Mouse (Mus musculus): Measurements from ENCODE around the gene Gm11939. TPM values are rescaled to one million over a fixed set of nuclear protein-coding genes. Genes with fewer than 3 reads are reported as not detected.

Gene Gm11939
- polyA plus RNA-seq, 1 experiment from 2014 or later, result not detected

DNA sequence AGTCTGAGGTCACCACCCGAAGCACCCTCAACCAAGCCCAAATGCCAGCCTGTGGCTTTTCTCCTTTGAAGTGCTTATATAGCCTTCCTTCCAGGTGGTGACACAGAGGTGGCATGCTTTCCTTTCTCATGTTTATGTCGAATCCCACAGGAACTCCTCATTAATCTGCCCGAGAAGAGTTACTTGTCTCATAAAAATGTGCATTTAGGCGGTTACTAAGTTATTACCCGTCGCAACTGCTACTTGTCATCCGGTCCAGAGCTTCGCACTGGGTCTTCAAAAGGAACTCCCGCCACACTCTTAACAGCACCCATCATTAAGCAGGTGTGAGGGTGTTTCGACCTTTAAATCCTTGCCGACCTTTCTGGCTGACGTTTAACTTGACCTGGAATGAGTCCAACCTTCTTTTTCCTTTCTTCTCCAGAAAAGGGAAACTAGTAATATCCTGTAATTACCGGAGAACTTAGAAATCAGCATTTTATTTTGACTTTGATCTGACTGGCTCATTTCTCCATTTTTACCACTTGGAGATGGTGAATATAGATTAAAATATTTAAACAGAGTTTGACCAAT is 37.9 kb downstream of the Gm11939 start, which contains the start of gene Krt39:
TSS of gene Krt39 (minus strand) at position 51 of the 573 bp plus-strand sequence.
- Histone ChIP-seq H3K27me3 (ENCODE audit: insufficient read depth, low read length) (no peaks in the 10 kb centered on the region), H3K4me3 (replicated peaks; ENCODE audit: low read depth, low read length) (no peak within 1 kb of the TSS), H3K9me3 (replicated peaks; ENCODE audit: low read length) (no peaks in the 10 kb centered on the region), H3K4me1 (replicated peaks; ENCODE audit: insufficient read depth, low read length) (no peaks in the 10 kb centered on the region), H3K27ac (no peak within 1 kb of the TSS), H3K36me3 (ENCODE audit: insufficient read depth, low read length) (no peaks in the 10 kb centered on the region), H3K4me2 (ENCODE audit: low read length) (no peak within 1 kb of the TSS), H3K9ac (ENCODE audit: low read depth, low read length) (no peak within 1 kb of the TSS)
- DNase-seq (ENCODE audit: low spot score) (peak; percentile 15), ATAC-seq (replicated peaks; ENCODE audit: low FRiP score, low read depth) (no peak)
- WGBS, result 9% methylated on average over 13 of the region's 13 CpGs
- TF ChIP-seq CTCF (IDR thresholded peaks at IDR 0.05; ENCODE audit: low read depth), result no peak

DNA sequence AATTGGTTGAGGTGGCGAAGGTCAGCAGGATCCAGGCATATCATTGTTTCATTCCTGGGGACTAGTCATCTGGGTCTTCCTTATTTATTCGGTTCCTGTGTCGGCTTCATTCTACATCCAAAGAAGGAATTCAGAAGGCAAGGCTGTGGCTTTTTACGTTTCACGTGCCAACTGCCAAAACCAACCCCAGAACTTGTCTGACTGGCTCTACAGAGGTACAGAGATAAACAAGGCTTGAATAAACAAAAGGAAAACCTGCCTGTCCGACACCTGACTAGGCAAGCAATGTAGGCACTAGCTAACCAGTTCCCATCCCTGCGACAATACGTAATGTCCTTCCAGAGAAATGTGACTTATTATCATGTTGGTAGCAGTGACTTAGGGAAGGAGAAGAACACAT is 45.2 kb downstream of the Gm11939 start:
- no peak for ATAC-seq (replicated peaks; ENCODE audit: low FRiP score, low read depth)
- Histone ChIP-seq H3K9me3 (replicated peaks; ENCODE audit: low read length) (no peaks in the 10 kb centered on the region), H3K4me3 (replicated peaks; ENCODE audit: low read depth, low read length) (no peak overlapping the region), H3K27me3 (ENCODE audit: insufficient read depth, low read length) (no peaks in the 10 kb centered on the region), H3K9ac (ENCODE audit: low read depth, low read length) (no peak overlapping the region), H3K4me1 (replicated peaks; ENCODE audit: insufficient read depth, low read length) (no peaks in the 10 kb centered on the region), H3K27ac (no peak overlapping the region), H3K4me2 (ENCODE audit: low read length) (no peak overlapping the region), H3K36me3 (ENCODE audit: insufficient read depth, low read length) (no peaks in the 10 kb centered on the region)
- DNase-seq (ENCODE audit: low spot score), result no peak
- 79% methylated on average over 8 of the region's 8 CpGs for WGBS
- TF ChIP-seq CTCF (IDR thresholded peaks at IDR 0.05; ENCODE audit: low read depth), result no peak

Other genes starting within 250 kb of the Gm11939 start
- gene Krt25, start 236.5 kb downstream of the Gm11939 start, polyA plus RNA-seq (2015; fragmentation: Nextera tagmentation; extraction: Ambion mirVana), result 0.08 and 0.09 TPM in 2 replicates
- not detected in 2 replicates for gene Krt26, start 221.5 kb downstream of the Gm11939 start, polyA plus RNA-seq (2015; fragmentation: Nextera tagmentation; extraction: Ambion mirVana)
- gene Krt27, start 208.4 kb downstream of the Gm11939 start, polyA plus RNA-seq (2015; fragmentation: Nextera tagmentation; extraction: Ambion mirVana), result not detected in 2 replicates
- gene Krt28, start 184.6 kb downstream of the Gm11939 start, polyA plus RNA-seq (2015; fragmentation: Nextera tagmentation; extraction: Ambion mirVana), result 0.32 TPM in 1 of 2 replicates, not detected in the other
- gene Krt10, start 170.1 kb downstream of the Gm11939 start, polyA plus RNA-seq (2015; fragmentation: Nextera tagmentation; extraction: Ambion mirVana), result 35.5 and 42.6 TPM in 2 replicates
- not detected in 2 replicates for gene Krt12, start 137.2 kb downstream of the Gm11939 start, polyA plus RNA-seq (2015; fragmentation: Nextera tagmentation; extraction: Ambion mirVana)
- 3.6 and 5.0 TPM in 2 replicates for gene Krt20, start 121.3 kb downstream of the Gm11939 start, polyA plus RNA-seq (2015; fragmentation: Nextera tagmentation; extraction: Ambion mirVana)
- gene Krt23, start 66.3 kb downstream of the Gm11939 start, polyA plus RNA-seq (2015; fragmentation: Nextera tagmentation; extraction: Ambion mirVana), result 30.6 and 31.8 TPM in 2 replicates
- gene Krt39, start 38.1 kb downstream of the Gm11939 start, polyA plus RNA-seq (2015; fragmentation: Nextera tagmentation; extraction: Ambion mirVana), result 0.45 and 0.46 TPM in 2 replicates
- not detected in 2 replicates for gene Krt40, start 16.3 kb downstream of the Gm11939 start, polyA plus RNA-seq (2015; fragmentation: Nextera tagmentation; extraction: Ambion mirVana)
- not detected in 2 replicates for gene Krtap3-3, start 8.6 kb downstream of the Gm11939 start, polyA plus RNA-seq (2015; fragmentation: Nextera tagmentation; extraction: Ambion mirVana)
- not detected in 2 replicates for gene Krtap3-2, start 2.6 kb downstream of the Gm11939 start, polyA plus RNA-seq (2015; fragmentation: Nextera tagmentation; extraction: Ambion mirVana)
- gene Krtap3-1, start 7.2 kb upstream of the Gm11939 start, polyA plus RNA-seq (2015; fragmentation: Nextera tagmentation; extraction: Ambion mirVana), result not detected in 2 replicates
- not detected in 2 replicates for gene Krtap1-5, start 21.6 kb upstream of the Gm11939 start, polyA plus RNA-seq (2015; fragmentation: Nextera tagmentation; extraction: Ambion mirVana)
- gene Krtap1-4, start 24.2 kb upstream of the Gm11939 start, polyA plus RNA-seq (2015; fragmentation: Nextera tagmentation; extraction: Ambion mirVana), result not detected in 2 replicates
- not detected in 2 replicates for gene Krtap1-3, start 31.9 kb upstream of the Gm11939 start, polyA plus RNA-seq (2015; fragmentation: Nextera tagmentation; extraction: Ambion mirVana)
- not detected in 2 replicates for gene Krtap9-3, start 38.6 kb upstream of the Gm11939 start, polyA plus RNA-seq (2015; fragmentation: Nextera tagmentation; extraction: Ambion mirVana)
- not detected in 2 replicates for gene Gm11938, start 43.8 kb upstream of the Gm11939 start, polyA plus RNA-seq (2015; fragmentation: Nextera tagmentation; extraction: Ambion mirVana)
- not detected in 2 replicates for gene Gm11937, start 50.7 kb upstream of the Gm11939 start, polyA plus RNA-seq (2015; fragmentation: Nextera tagmentation; extraction: Ambion mirVana)
- gene Krtap2-4, start 55.4 kb upstream of the Gm11939 start, polyA plus RNA-seq (2015; fragmentation: Nextera tagmentation; extraction: Ambion mirVana), result not detected in 2 replicates
- not detected in 2 replicates for gene Gm11562, start 61.0 kb upstream of the Gm11939 start, polyA plus RNA-seq (2015; fragmentation: Nextera tagmentation; extraction: Ambion mirVana)
- gene Krtap4-1, start 68.8 kb upstream of the Gm11939 start, polyA plus RNA-seq (2015; fragmentation: Nextera tagmentation; extraction: Ambion mirVana), result not detected in 2 replicates
- gene Krtap4-2, start 75.6 kb upstream of the Gm11939 start, polyA plus RNA-seq (2015; fragmentation: Nextera tagmentation; extraction: Ambion mirVana), result not detected in 2 replicates
- gene Krtap4-7, start 84.6 kb upstream of the Gm11939 start, polyA plus RNA-seq (2015; fragmentation: Nextera tagmentation; extraction: Ambion mirVana), result not detected in 2 replicates
- gene Gm11555, start 90.8 kb upstream of the Gm11939 start, polyA plus RNA-seq (2015; fragmentation: Nextera tagmentation; extraction: Ambion mirVana), result not detected in 2 replicates
- gene Gm11563, start 99.5 kb upstream of the Gm11939 start, polyA plus RNA-seq (2015; fragmentation: Nextera tagmentation; extraction: Ambion mirVana), result not detected in 2 replicates
- not detected in 2 replicates for gene Krtap4-6, start 106.5 kb upstream of the Gm11939 start, polyA plus RNA-seq (2015; fragmentation: Nextera tagmentation; extraction: Ambion mirVana)
- gene Gm14190, start 131.3 kb upstream of the Gm11939 start, polyA plus RNA-seq (2015; fragmentation: Nextera tagmentation; extraction: Ambion mirVana), result not detected in 2 replicates
- not detected in 2 replicates for gene Gm14180, start 174.8 kb upstream of the Gm11939 start, polyA plus RNA-seq (2015; fragmentation: Nextera tagmentation; extraction: Ambion mirVana)
- gene Gm11595, start 213.4 kb upstream of the Gm11939 start, polyA plus RNA-seq (2015; fragmentation: Nextera tagmentation; extraction: Ambion mirVana), result not detected in 2 replicates
- gene Krtap4-8, start 221.2 kb upstream of the Gm11939 start, polyA plus RNA-seq (2015; fragmentation: Nextera tagmentation; extraction: Ambion mirVana), result not detected in 2 replicates
- not detected in 2 replicates for gene Krtap4-9, start 225.7 kb upstream of the Gm11939 start, polyA plus RNA-seq (2015; fragmentation: Nextera tagmentation; extraction: Ambion mirVana)
- not detected in 2 replicates for gene Gm11596, start 234.0 kb upstream of the Gm11939 start, polyA plus RNA-seq (2015; fragmentation: Nextera tagmentation; extraction: Ambion mirVana)
- gene Gm11569, start 239.5 kb upstream of the Gm11939 start, polyA plus RNA-seq (2015; fragmentation: Nextera tagmentation; extraction: Ambion mirVana), result not detected in 2 replicates
- gene Gm11554, start 245.0 kb upstream of the Gm11939 start, polyA plus RNA-seq (2015; fragmentation: Nextera tagmentation; extraction: Ambion mirVana), result not detected in 2 replicates

Data from kidney, postnatal 0 days (tissue).